Mouse (Mus musculus) MEL (cell line): ENCODE measurements around the gene Mnt.

Experiments used
- CTCF ChIP-seq, 3 experiments: IDR thresholded peaks in 2 of 3; conservative IDR thresholded peaks in 1 of 3; 2 replicates each; pipeline ENCODE4 v1.5.1; 2011 to 2012; ENCODE audit warnings: low read length in 3 of 3, low read depth in 2 of 3, mild to moderate bottlenecking in 2 of 3, improper control_type of control experiment in 1 of 3, inconsistent platforms in 1 of 3, mixed read lengths in 1 of 3, moderate library complexity in 1 of 3; ENCODE audit not compliant: control insufficient read depth in 1 of 3, insufficient read depth in 1 of 3, poor library complexity in 1 of 3, severe bottlenecking in 1 of 3
- KAT2A ChIP-seq: conservative IDR thresholded peaks from 2 replicates; pipeline ENCODE4 v1.6.1; 2012; ENCODE audit warnings: low read depth, low read length, improper control_type of control experiment, inconsistent platforms
- MAX ChIP-seq: IDR thresholded peaks from 2 replicates; pipeline ENCODE4 v1.6.1; 2011; ENCODE audit warnings: low read length, improper control_type of control experiment
- MYC ChIP-seq: IDR thresholded peaks from 2 replicates; pipeline ENCODE4 v1.6.1; 2011; ENCODE audit warnings: low read depth, mild to moderate bottlenecking, low read length, improper control_type of control experiment, moderate library complexity
- POLR2A ChIP-seq, 2 experiments: IDR thresholded peaks; 2 replicates each; pipeline ENCODE4 v1.6.1; 2011 to 2012; ENCODE audit warnings: low read length in 2 of 2, mild to moderate bottlenecking in 2 of 2, control low read depth in 1 of 2, improper control_type of control experiment in 1 of 2, low read depth in 1 of 2, moderate library complexity in 1 of 2; ENCODE audit not compliant: control insufficient read depth in 1 of 2, insufficient read depth in 1 of 2, poor library complexity in 1 of 2
- POLR2AphosphoS2 ChIP-seq: IDR thresholded peaks from 2 replicates; pipeline ENCODE4 v1.6.1; 2011; ENCODE audit warnings: low read length, improper control_type of control experiment
- POLR2AphosphoS5 ChIP-seq: IDR thresholded peaks from 2 replicates; pipeline ENCODE4 v1.6.1; 2012; ENCODE audit warnings: low read depth, borderline replicate concordance, mild to moderate bottlenecking, inconsistent platforms, low read length, moderate library complexity, mixed read lengths
- RAD21 ChIP-seq: IDR thresholded peaks from 2 replicates; pipeline ENCODE4 v1.6.1; 2011; ENCODE audit warnings: mild to moderate bottlenecking, low read depth, low read length, improper control_type of control experiment
- SIN3A ChIP-seq: IDR thresholded peaks from 2 replicates; pipeline ENCODE4 v1.6.1; 2012; ENCODE audit warnings: low read length, improper control_type of control experiment, inconsistent platforms
- TAL1 ChIP-seq: IDR thresholded peaks from 2 replicates; pipeline ENCODE4 v1.6.1; 2012; ENCODE audit warnings: mild to moderate bottlenecking, inconsistent platforms, low read length, moderate library complexity, mixed read lengths
- USF1 ChIP-seq: IDR thresholded peaks from 2 replicates; pipeline ENCODE4 v1.6.1; 2014; ENCODE audit warnings: low read depth, mild to moderate bottlenecking, inconsistent platforms, low read length, improper control_type of control experiment, moderate library complexity
- ZC3H11A ChIP-seq: IDR thresholded peaks from 2 replicates; pipeline ENCODE4 v1.6.1; 2012; ENCODE audit warnings: low read depth, mild to moderate bottlenecking, inconsistent platforms, low read length, improper control_type of control experiment
- ZKSCAN1 ChIP-seq: IDR thresholded peaks from 2 replicates; pipeline ENCODE4 v1.6.1; 2012; ENCODE audit warnings: low read depth, mild to moderate bottlenecking, inconsistent platforms, low read length, improper control_type of control experiment, moderate library complexity

DNA sequence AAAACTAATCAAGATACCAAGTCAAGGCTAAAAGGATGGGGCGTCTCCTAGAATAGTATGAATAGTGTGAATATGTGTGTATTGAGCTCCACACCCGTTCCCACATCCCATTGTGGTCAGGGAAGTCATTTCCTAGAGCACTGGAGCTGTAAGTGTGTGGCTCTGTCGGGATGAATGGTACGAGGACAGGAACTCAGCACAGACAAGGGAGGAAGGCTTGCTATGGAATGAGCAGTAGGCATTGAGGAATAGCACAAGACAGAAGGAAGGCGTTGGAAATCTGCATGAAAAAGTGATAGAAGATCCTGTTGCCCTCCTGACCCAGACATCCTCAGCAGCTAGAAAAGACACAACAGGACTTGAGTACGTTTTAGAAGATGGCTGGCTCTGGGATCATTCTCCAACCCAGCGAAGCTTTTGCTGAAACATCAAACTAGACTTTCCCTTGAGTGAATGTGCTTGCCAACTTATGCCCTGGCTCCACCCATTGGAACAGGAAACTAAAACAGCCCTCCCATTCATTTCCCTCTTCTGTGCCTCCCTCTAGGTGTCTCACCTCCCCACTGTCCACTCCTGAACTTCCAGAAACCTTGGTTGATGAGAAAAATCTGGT is 2.8 kb upstream of the Mnt start:
- TF ChIP-seq ZKSCAN1 (no peak), CTCF (IDR thresholded peaks at IDR 0.05 in 2 of 3, conservative IDR thresholded peaks at IDR 0.05 in 1 of 3; ENCODE audit: control insufficient read depth in 1 of 3, insufficient read depth in 1 of 3, low read depth in 2 of 3, low read length in 3 of 3, poor library complexity in 1 of 3, severe bottlenecking in 1 of 3) (no peak), RAD21 (no peak), TAL1 (no peak), POLR2A (IDR thresholded peaks at IDR 0.05; ENCODE audit: control insufficient read depth in 1 of 2, insufficient read depth in 1 of 2, low read depth in 1 of 2, low read length in 2 of 2, poor library complexity in 1 of 2) (no peak; a peak in 1 of 4 replicates), POLR2AphosphoS5 (no peak), USF1 (no peak), MAX (no peak), KAT2A (no peak), MYC (no peak), SIN3A (no peak), ZC3H11A (no peak), POLR2AphosphoS2 (no peak)
